Mouse (Mus musculus): ENCODE data around the gene Gnmt. TPM values are rescaled to one million over a fixed set of nuclear protein-coding genes. Genes with fewer than 3 reads are reported as not detected.

The Gnmt gene
- polyA plus RNA-seq, 1 experiment from 2014 or later: 14.9 TPM

DNA sequence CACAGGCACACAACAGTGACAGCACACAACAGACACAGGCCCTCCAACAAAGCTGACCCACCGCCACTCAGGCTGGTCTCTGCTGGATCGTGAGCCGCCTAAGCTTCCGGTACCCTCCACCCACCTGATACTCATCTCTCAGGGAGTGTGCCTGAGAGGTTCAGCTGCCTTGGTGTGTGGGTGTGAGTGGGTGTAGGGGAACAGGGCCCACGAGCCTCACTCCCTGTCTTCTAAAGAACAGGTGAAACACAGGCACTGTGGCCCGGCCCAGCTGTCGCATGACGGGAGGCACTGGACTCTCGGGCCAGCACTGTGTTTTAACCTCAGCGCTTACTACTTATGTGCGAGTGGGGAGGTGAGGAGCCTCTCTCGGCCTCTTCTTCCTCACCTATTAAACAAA is 26.9 kb downstream of the Gnmt start:
- H3K9ac ChIP-seq (replicated peaks; ENCODE audit: low read depth): no peak overlapping the region
- H3K9me3 ChIP-seq (ENCODE audit: low read length): no peaks in the 10 kb centered on the region
- 76% methylated on average over 12 of the region's 12 CpGs for WGBS
- no peak overlapping the region for H3K27ac ChIP-seq (ENCODE audit: low read length)
- DNase-seq (ENCODE audit: low spot score) (no peak), ATAC-seq (no peak)
- TF ChIP-seq CTCF (IDR thresholded peaks at IDR 0.05) (no peak), EP300 (IDR thresholded peaks at IDR 0.05) (no peak)
- peaks cover 10% of the 10 kb centered on the region; the same call in 1 of the 2 replicates for H3K4me1 ChIP-seq (ENCODE audit: insufficient read depth, low read depth, low read length)
- no peaks in the 10 kb centered on the region for H3K27me3 ChIP-seq (replicated peaks; ENCODE audit: insufficient read depth, low read length)
- H3K4me3 ChIP-seq (ENCODE audit: low read depth, low read length): no peak overlapping the region
- H3K36me3 ChIP-seq (ENCODE audit: insufficient read depth, low read length): no peaks in the 10 kb centered on the region
- no peak overlapping the region for H3K4me2 ChIP-seq (replicated peaks; ENCODE audit: low read depth, low read length)

DNA sequence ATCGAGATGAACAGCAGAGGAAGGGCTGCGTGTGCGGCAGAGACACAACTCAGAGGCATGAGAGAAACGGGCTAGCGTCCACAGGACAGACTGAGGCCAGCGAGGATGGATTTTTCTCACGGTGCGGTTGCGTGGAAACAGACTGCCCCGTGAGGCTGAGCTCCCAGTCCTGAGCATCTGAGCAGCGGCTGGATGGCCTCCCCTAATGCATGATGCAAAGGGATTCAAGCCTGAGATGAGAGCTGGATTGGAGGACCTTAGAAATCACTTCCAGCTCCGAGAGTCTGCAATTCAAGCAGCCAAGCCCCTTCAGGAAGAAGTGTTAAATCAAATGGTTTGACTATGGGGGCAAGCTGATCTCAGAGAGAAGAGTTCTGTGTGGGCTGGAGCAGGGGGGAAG is 27.5 kb downstream of the Gnmt start:
- no peaks in the 10 kb centered on the region for H3K36me3 ChIP-seq (ENCODE audit: insufficient read depth, low read length)
- peaks cover 10% of the 10 kb centered on the region; the same call in 1 of the 2 replicates for H3K4me1 ChIP-seq (ENCODE audit: insufficient read depth, low read depth, low read length)
- DNase-seq (ENCODE audit: low spot score) (no peak), ATAC-seq (no peak)
- 75% methylated on average over 12 of the region's 12 CpGs for WGBS
- no peak overlapping the region for H3K9ac ChIP-seq (replicated peaks; ENCODE audit: low read depth)
- H3K27me3 ChIP-seq (replicated peaks; ENCODE audit: insufficient read depth, low read length): no peaks in the 10 kb centered on the region
- H3K4me3 ChIP-seq (ENCODE audit: low read depth, low read length): no peak overlapping the region
- H3K27ac ChIP-seq (ENCODE audit: low read length): no peak overlapping the region
- no peak overlapping the region for H3K4me2 ChIP-seq (replicated peaks; ENCODE audit: low read depth, low read length)
- H3K9me3 ChIP-seq (ENCODE audit: low read length): no peaks in the 10 kb centered on the region
- TF ChIP-seq EP300 (IDR thresholded peaks at IDR 0.05): no peak

DNA sequence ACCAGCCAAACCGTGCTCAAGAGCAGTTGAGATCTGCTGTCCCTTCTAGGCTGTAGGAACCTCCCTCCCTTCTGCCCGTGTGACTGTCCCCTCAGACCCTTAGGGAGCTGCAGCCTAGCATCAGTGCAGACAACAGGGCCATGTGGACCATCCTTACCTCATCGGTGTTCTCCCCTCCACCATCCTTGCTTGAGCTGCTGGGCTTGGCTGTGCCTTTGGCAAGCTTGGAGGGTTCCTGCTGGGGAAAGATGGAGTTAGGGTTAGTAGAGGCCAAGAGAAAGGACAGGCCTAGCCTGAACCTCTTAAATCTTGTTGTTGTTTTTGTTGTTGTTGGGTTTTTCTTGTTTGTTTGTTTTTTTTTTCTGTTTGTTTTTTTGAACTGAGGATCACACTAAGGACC is 29.1 kb downstream of the Gnmt start:
- TF ChIP-seq EP300 (IDR thresholded peaks at IDR 0.05) (no peak), CTCF (IDR thresholded peaks at IDR 0.05) (no peak)
- H3K4me2 ChIP-seq (replicated peaks; ENCODE audit: low read depth, low read length): no peak overlapping the region
- WGBS: 77% methylated on average over 3 of the region's 3 CpGs
- H3K4me1 ChIP-seq (ENCODE audit: insufficient read depth, low read depth, low read length): peaks cover 7% of the 10 kb centered on the region; the same call in 1 of the 2 replicates
- H3K9me3 ChIP-seq (ENCODE audit: low read length): no peaks in the 10 kb centered on the region
- no peak overlapping the region for H3K9ac ChIP-seq (replicated peaks; ENCODE audit: low read depth)
- no peaks in the 10 kb centered on the region for H3K27me3 ChIP-seq (replicated peaks; ENCODE audit: insufficient read depth, low read length)
- ATAC-seq: no peak
- H3K36me3 ChIP-seq (ENCODE audit: insufficient read depth, low read length): no peaks in the 10 kb centered on the region
- no peak overlapping the region for H3K27ac ChIP-seq (ENCODE audit: low read length)
- H3K4me3 ChIP-seq (ENCODE audit: low read depth, low read length): no peak overlapping the region
- no peak for DNase-seq (ENCODE audit: low spot score)

DNA sequence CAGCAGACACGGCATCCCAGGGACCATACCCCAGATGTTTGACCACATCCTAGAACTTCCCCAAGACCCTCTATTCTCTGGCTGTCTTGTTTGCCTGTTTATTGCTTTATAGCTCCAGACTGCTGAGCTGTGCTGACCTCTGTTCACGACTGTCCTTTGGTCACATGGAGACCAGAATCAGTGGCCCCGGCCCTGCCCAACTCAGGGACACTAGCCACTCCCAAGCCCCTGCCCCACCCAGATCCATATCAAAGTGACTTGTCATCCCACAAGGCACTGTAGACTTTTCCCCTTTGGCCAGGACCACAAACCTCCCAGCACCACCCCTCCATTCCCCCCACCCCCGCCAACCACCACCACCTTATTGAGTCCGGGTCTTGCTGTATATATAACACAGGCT is 29.7 kb downstream of the Gnmt start:
- ATAC-seq (no peak), DNase-seq (ENCODE audit: low spot score) (no peak)
- Histone ChIP-seq H3K27ac (ENCODE audit: low read length) (no peak overlapping the region), H3K9ac (replicated peaks; ENCODE audit: low read depth) (no peak overlapping the region), H3K4me1 (ENCODE audit: insufficient read depth, low read depth, low read length) (peaks cover 7% of the 10 kb centered on the region; the same call in 1 of the 2 replicates), H3K4me3 (ENCODE audit: low read depth, low read length) (no peak overlapping the region), H3K27me3 (replicated peaks; ENCODE audit: insufficient read depth, low read length) (no peaks in the 10 kb centered on the region), H3K36me3 (ENCODE audit: insufficient read depth, low read length) (no peaks in the 10 kb centered on the region), H3K4me2 (replicated peaks; ENCODE audit: low read depth, low read length) (no peak overlapping the region), H3K9me3 (ENCODE audit: low read length) (no peaks in the 10 kb centered on the region)
- 84% methylated on average over 5 of the region's 5 CpGs for WGBS
- TF ChIP-seq EP300 (IDR thresholded peaks at IDR 0.05) (no peak), CTCF (IDR thresholded peaks at IDR 0.05) (no peak)

DNA sequence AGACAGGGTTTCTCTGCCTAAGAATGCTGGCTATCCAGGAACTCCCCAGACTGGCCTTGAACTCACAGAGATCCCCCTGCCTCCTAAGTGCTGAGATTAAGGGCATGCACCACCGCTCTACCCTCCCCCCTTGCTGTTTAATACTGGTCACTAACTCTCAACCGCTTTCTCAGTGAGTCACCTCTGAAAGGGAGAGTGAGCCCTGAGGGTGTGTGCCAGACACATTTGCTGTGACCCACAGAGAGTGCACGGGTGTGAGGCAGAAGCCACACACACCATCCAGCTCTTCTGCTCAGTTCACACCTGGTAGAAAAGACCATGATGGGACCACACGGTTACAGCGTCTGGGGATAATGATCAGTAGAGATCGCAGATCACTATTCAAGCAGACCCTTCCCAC is 30.5 kb downstream of the Gnmt start:
- Histone ChIP-seq H3K4me2 (replicated peaks; ENCODE audit: low read depth, low read length) (no peak overlapping the region), H3K9me3 (ENCODE audit: low read length) (no peaks in the 10 kb centered on the region), H3K27me3 (replicated peaks; ENCODE audit: insufficient read depth, low read length) (no peaks in the 10 kb centered on the region), H3K27ac (ENCODE audit: low read length) (no peak overlapping the region), H3K4me3 (ENCODE audit: low read depth, low read length) (no peak overlapping the region), H3K9ac (replicated peaks; ENCODE audit: low read depth) (no peak overlapping the region; the same call in 1 of the 2 replicates), H3K4me1 (ENCODE audit: insufficient read depth, low read depth, low read length) (peaks cover 7% of the 10 kb centered on the region; the same call in 1 of the 2 replicates), H3K36me3 (ENCODE audit: insufficient read depth, low read length) (no peaks in the 10 kb centered on the region)
- DNase-seq (ENCODE audit: low spot score): no peak
- WGBS: 82% methylated on average over 6 of the region's 6 CpGs
- no peak for ATAC-seq
- TF ChIP-seq EP300 (IDR thresholded peaks at IDR 0.05) (no peak), CTCF (IDR thresholded peaks at IDR 0.05) (no peak)

DNA sequence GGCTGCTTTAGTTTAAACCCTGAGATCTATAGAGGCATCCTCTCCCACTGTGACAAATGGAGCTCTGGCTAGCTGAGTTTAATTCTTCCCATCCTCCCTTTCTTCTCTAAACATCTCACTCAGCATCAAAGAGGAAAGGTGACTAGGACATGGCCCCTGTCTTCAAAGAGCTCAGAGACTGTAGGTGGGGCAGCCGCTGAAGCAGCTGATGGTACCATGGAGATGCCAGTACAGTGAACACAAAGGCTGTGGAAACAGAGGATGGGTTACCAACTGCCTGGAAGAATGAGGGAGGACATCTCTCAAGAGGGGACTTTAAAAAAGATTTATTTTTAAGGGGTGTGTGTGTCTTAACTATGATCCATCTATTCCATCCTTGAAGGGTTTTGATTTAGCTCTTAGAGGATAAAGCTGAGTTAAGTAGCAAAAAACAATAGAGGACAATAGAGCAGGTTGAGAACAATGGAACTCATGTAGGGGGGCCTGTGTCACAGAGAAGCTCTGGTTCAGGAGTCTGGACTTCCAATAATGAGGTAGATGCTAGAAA is 34.4 kb downstream of the Gnmt start:
- Histone ChIP-seq H3K27ac (ENCODE audit: low read length) (no peak overlapping the region), H3K36me3 (ENCODE audit: insufficient read depth, low read length) (no peaks in the 10 kb centered on the region), H3K9ac (replicated peaks; ENCODE audit: low read depth) (no peak overlapping the region), H3K27me3 (replicated peaks; ENCODE audit: insufficient read depth, low read length) (no peaks in the 10 kb centered on the region), H3K9me3 (ENCODE audit: low read length) (no peaks in the 10 kb centered on the region), H3K4me1 (ENCODE audit: insufficient read depth, low read depth, low read length) (no peaks in the 10 kb centered on the region), H3K4me2 (replicated peaks; ENCODE audit: low read depth, low read length) (no peak overlapping the region), H3K4me3 (ENCODE audit: low read depth, low read length) (no peak overlapping the region)
- ATAC-seq: no peak
- TF ChIP-seq CTCF (IDR thresholded peaks at IDR 0.05) (no peak), EP300 (IDR thresholded peaks at IDR 0.05) (no peak)
- 58% methylated on average over 1 of the region's 1 CpGs for WGBS
- DNase-seq (ENCODE audit: low spot score): no peak

DNA sequence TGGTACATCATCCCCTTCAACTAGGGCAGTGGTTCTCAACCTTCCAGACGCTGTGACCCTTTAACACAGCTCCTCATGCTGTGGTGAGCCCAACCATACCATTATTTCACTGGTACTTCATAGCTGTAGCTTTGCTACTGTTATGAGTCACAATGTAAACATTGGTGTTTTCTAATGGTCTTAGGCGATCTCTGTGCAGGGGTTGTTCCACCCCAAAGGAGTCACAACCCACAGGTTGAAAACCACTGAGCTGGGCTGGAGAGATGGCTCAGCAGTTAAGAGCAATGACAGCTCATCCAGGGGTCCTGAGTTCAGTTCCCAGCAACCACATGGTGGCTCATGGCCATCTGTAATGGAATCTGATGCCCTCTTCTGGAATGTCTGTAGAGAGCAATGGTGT is 37.6 kb downstream of the Gnmt start:
- Histone ChIP-seq H3K27me3 (replicated peaks; ENCODE audit: insufficient read depth, low read length) (no peaks in the 10 kb centered on the region), H3K4me1 (ENCODE audit: insufficient read depth, low read depth, low read length) (no peaks in the 10 kb centered on the region), H3K36me3 (ENCODE audit: insufficient read depth, low read length) (no peaks in the 10 kb centered on the region), H3K4me3 (ENCODE audit: low read depth, low read length) (no peak overlapping the region), H3K9ac (replicated peaks; ENCODE audit: low read depth) (no peak overlapping the region), H3K9me3 (ENCODE audit: low read length) (no peaks in the 10 kb centered on the region), H3K4me2 (replicated peaks; ENCODE audit: low read depth, low read length) (no peak overlapping the region), H3K27ac (ENCODE audit: low read length) (no peak overlapping the region)
- TF ChIP-seq CTCF (IDR thresholded peaks at IDR 0.05) (no peak), EP300 (IDR thresholded peaks at IDR 0.05) (no peak)
- no peak; the same call in 1 of the 2 replicates for ATAC-seq
- 78% methylated on average over 2 of the region's 2 CpGs for WGBS
- no peak for DNase-seq (ENCODE audit: low spot score)

All from lung, postnatal 0 days (tissue).